Mouse (Mus musculus): ENCODE data around the gene Sardh.

DNA sequence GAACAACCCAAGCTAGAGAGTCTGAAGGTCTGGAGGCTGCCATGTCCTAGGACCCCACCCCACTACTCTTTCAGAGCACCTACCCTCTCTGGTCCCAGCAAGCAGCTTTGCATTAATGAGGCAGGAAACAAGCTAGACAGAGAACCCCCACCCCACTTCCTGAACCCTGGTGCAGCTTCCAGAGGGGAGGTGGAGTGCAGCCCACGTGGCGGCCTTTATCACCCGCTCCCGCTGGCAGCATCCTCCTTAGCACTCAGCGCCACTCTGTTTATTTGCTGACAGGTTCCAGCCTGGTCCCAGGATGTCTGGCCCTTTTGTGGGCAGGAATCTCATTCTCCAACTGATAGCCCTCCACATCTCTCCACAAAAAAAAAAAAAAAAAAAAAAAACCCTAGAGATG, 38.3 kb downstream of the Sardh start:
- TF ChIP-seq MAFK (IDR thresholded peaks at IDR 0.05; ENCODE audit: insufficient replicate concordance, low read length) (no peak), CHD1 (IDR thresholded peaks at IDR 0.05; ENCODE audit: low read depth, low read length) (no peak), GABPA (IDR thresholded peaks at IDR 0.05; ENCODE audit: insufficient replicate concordance, low read depth, low read length) (no peak), ZKSCAN1 (IDR thresholded peaks at IDR 0.05; ENCODE audit: borderline replicate concordance, low read depth, low read length) (no peak), POLR2AphosphoS2 (IDR thresholded peaks at IDR 0.05; ENCODE audit: low read depth, low read length) (no peak), CTCF (conservative IDR thresholded peaks at IDR 0.05 in 1 of 2, IDR thresholded peaks at IDR 0.05 in 1 of 2; ENCODE audit: low read depth in 2 of 2, low read length in 2 of 2) (no peak), MAX (IDR thresholded peaks at IDR 0.05; ENCODE audit: low read length) (no peak), POLR2A (IDR thresholded peaks at IDR 0.05; ENCODE audit: low read depth, low read length) (no peak), BHLHE40 (IDR thresholded peaks at IDR 0.05; ENCODE audit: low read depth, low read length) (no peak), ZNF384 (IDR thresholded peaks at IDR 0.05; ENCODE audit: low read depth, low read length) (no peak)
